Mouse (Mus musculus) gastrocnemius, postnatal 36 days (tissue): ENCODE data around the gene Cox8c. TPM values are rescaled to one million over a fixed set of nuclear protein-coding genes. Genes with fewer than 3 reads are reported as not detected.

Experiments
- total RNA-seq, 2 experiments: library from RNA; stranded (reverse); gene quantifications; 2 replicates each; pipeline ENCODE4 v1.2.3; 2021

Cox8c gene
- total RNA-seq, 2 experiments from 2014 or later = not detected

Other genes starting within 250 kb of the Cox8c start
- gene Itpk1, start 194.4 kb upstream of the Cox8c start, total RNA-seq = 1 to 10 TPM; 6.3 to 8.4 TPM
- gene Moap1, start 155.7 kb upstream of the Cox8c start, total RNA-seq = 1 to 10 TPM; 3.2 to 5.4 TPM
- gene Tmem251, start 155.6 kb upstream of the Cox8c start, total RNA-seq = 1 to 10 TPM; 2.0 to 2.2 TPM
- gene Gm28051, start 141.6 kb upstream of the Cox8c start, total RNA-seq = not detected
- 1 to 10 TPM; 7.7 to 8.5 TPM for gene Gon7, start 141.5 kb upstream of the Cox8c start, total RNA-seq
- gene Ubr7, start 141.3 kb upstream of the Cox8c start, total RNA-seq = 10 to 100 TPM; 11.9 to 15.1 TPM
- gene Gm20604, start 140.6 kb upstream of the Cox8c start, total RNA-seq = 1 to 10 TPM; 2.3 to 2.4 TPM
- gene Btbd7, start 20.8 kb upstream of the Cox8c start, total RNA-seq = 10 to 100 TPM; 14.4 to 15.6 TPM
- under 1 TPM; 0.05 to 0.12 TPM for gene Unc79, start 49.5 kb downstream of the Cox8c start, total RNA-seq